Mouse (Mus musculus) c-Kit-negative CD71-positive TER-119-positive erythroid progenitor cells, embryonic 14.5 days (primary cell): ENCODE data around the gene Vwa7.
"Not testable (repeated sequence)": the region's sequence is repeated elsewhere in the genome, so short reads cannot be mapped to it uniquely, and the experiment has no call there.

Experiments used
- DNase-seq: peaks from one replicate; pipeline ENCODE4 v3.0.0-alpha.2; 2013; ENCODE audit warnings: low read depth, low spot score

Gene Vwa7

GRCm38 (mm10) chr17:35000717-35001451 lies 15.5 kb upstream of the Vwa7 start, which contains the start of gene Vars:
Gene Vars (plus strand): TSS chr17:35000987.
- DNase-seq: peak; percentile 74

- DNase-seq: no peak
Observed at GRCm38 (mm10) chr17:35001452-35002152, 14.8 kb upstream of the Vwa7 start.

- DNase-seq: no peak
Observed at GRCm38 (mm10) chr17:35002153-35002865, 14.1 kb upstream of the Vwa7 start.

- DNase-seq: no peak
Observed at GRCm38 (mm10) chr17:35003022-35003838, 13.1 kb upstream of the Vwa7 start.

GRCm38 (mm10) chr17:35004075-35004717 lies 12.2 kb upstream of the Vwa7 start:
- no peak for DNase-seq

GRCm38 (mm10) chr17:35005158-35005557 lies 11.2 kb upstream of the Vwa7 start:
- no peak for DNase-seq

- not testable (repeated sequence) for DNase-seq
Observed at GRCm38 (mm10) chr17:35005902-35006301, 10.5 kb upstream of the Vwa7 start.

- no peak for DNase-seq
Observed at GRCm38 (mm10) chr17:35007387-35007991, 8.9 kb upstream of the Vwa7 start.

- DNase-seq: no peak
Observed at GRCm38 (mm10) chr17:35009586-35009985, 6.8 kb upstream of the Vwa7 start.

GRCm38 (mm10) chr17:35011440-35011839 lies 4.9 kb upstream of the Vwa7 start:
- no peak for DNase-seq

- no peak for DNase-seq
Observed at GRCm38 (mm10) chr17:35012430-35012829, 3.9 kb upstream of the Vwa7 start.

- DNase-seq: no peak
Observed at GRCm38 (mm10) chr17:35013221-35013620, 3.2 kb upstream of the Vwa7 start.

- no peak for DNase-seq
Observed at GRCm38 (mm10) chr17:35015296-35015695, 1.1 kb upstream of the Vwa7 start.

GRCm38 (mm10) chr17:35016791-35017705 lies 669 bp downstream of the Vwa7 start:
- no peak for DNase-seq

- DNase-seq: no peak
Observed at GRCm38 (mm10) chr17:35017706-35018030, 1.3 kb downstream of the Vwa7 start.

- DNase-seq: no peak
Observed at GRCm38 (mm10) chr17:35018171-35018570, 1.8 kb downstream of the Vwa7 start.

- DNase-seq: no peak
Observed at GRCm38 (mm10) chr17:35019894-35020293, 3.5 kb downstream of the Vwa7 start.

GRCm38 (mm10) chr17:35020551-35020950 lies 4.2 kb downstream of the Vwa7 start:
- DNase-seq: no peak

- peak; percentile 65 for DNase-seq
Observed at GRCm38 (mm10) chr17:35021163-35021808, 4.9 kb downstream of the Vwa7 start.
